Mouse (Mus musculus) liver, embryonic 11.5 days (tissue): Measurements from ENCODE around the gene Hoxc10. TPM values are rescaled to one million over a fixed set of nuclear protein-coding genes. Genes with fewer than 3 reads are reported as not detected.

Experiments used
- ATAC-seq: fragments of 200-750 bp; cut with Nextera tagmentation; replicated peaks from 2 replicates; pipeline ENCODE4 v1.8.0; 2017; ENCODE audit warnings: moderate number of reproducible peaks, mild to moderate bottlenecking, moderate TSS enrichment, moderate library complexity; ENCODE audit not compliant: low FRiP score
- DNase-seq: peaks from one replicate; pipeline ENCODE4 v3.0.0-alpha.2; 2017; ENCODE audit warnings: low spot score
- H3K27ac ChIP-seq: fragments of 300-500 bp; sonication (generic); 2 replicates; pipeline ENCODE4 v1.5.1; 2014; ENCODE audit warnings: mild to moderate bottlenecking, low read depth, low read length, control low read depth
- H3K27me3 ChIP-seq: fragments of 300-500 bp; sonication (generic); replicated peaks from 2 replicates; pipeline ENCODE4 v1.6.1; 2014; ENCODE audit warnings: low read length, mixed read lengths; ENCODE audit not compliant: control insufficient read depth, insufficient read depth
- H3K36me3 ChIP-seq: fragments of 300-500 bp; sonication (generic); 2 replicates; pipeline ENCODE4 v1.6.1; 2014; ENCODE audit warnings: mild to moderate bottlenecking, low read length, moderate library complexity, mixed read lengths; ENCODE audit not compliant: control insufficient read depth, insufficient read depth
- H3K4me1 ChIP-seq: fragments of 300-500 bp; sonication (generic); replicated peaks from 2 replicates; pipeline ENCODE4 v1.6.1; 2014; ENCODE audit warnings: low read length, mixed read lengths; ENCODE audit not compliant: control insufficient read depth, insufficient read depth
- H3K4me2 ChIP-seq: fragments of 300-500 bp; sonication (generic); 2 replicates; pipeline ENCODE4 v1.6.1; 2014; ENCODE audit warnings: mild to moderate bottlenecking, control low read depth, moderate library complexity
- H3K4me3 ChIP-seq: fragments of 300-500 bp; sonication (generic); 2 replicates; pipeline ENCODE4 v1.5.1; 2014; ENCODE audit warnings: low read depth, low read length, control low read depth
- H3K9ac ChIP-seq: fragments of 300-500 bp; sonication (generic); 2 replicates; pipeline ENCODE4 v1.6.1; 2014; ENCODE audit warnings: low read depth, low read length, control low read depth
- H3K9me3 ChIP-seq: fragments of 300-500 bp; sonication (generic); 2 replicates; pipeline ENCODE4 v1.6.1; 2016; ENCODE audit warnings: low read length, inconsistent platforms, mixed read lengths; ENCODE audit not compliant: control insufficient read depth
- WGBS: fragments of 180-500 bp; shearing (Covaris S2); extraction: QIAGEN DNeasy Blood & Tissue Kit; methylation state at CpG from one replicate; pipeline ENCODE4 v1.1.7; 2014; 5-methylcytosine and 5-hydroxymethylcytosine counted together
- polyA plus RNA-seq: library from polyadenylated mRNA; unstranded; fragments of >200 nt; fragmentation: Nextera tagmentation; extraction: Ambion mirVana; gene quantifications from 2 replicates; pipeline ENCODE4 v1.2.1, GENCODE M21; 2014

Hoxc10 gene
- polyA plus RNA-seq, 1 experiment from 2014 or later: 0.43 TPM

- no peak for DNase-seq
- no peak overlapping the region for H3K9ac ChIP-seq
- no peak for ATAC-seq
Observed at GRCm38 (mm10) chr15:102953561-102953960, 13.0 kb upstream of the Hoxc10 start.

GRCm38 (mm10) chr15:102954192-102955006 is 12.2 kb upstream of the Hoxc10 start, which contains the start of gene Hoxc11:
Hoxc11 (plus strand) TSS chr15:102954427.
- no peak within 1 kb of the TSS for H3K4me2 ChIP-seq
- DNase-seq (no peak), ATAC-seq (no peak)

More at GRCm38 (mm10) chr15:102953561-102953960, 13.0 kb upstream of the Hoxc10 start:
- WGBS: 7% methylated on average over 6 of the region's 6 CpGs
- no peak overlapping the region for H3K4me3 ChIP-seq
- no peaks in the 10 kb centered on the region for H3K9me3 ChIP-seq
- H3K36me3 ChIP-seq: no peaks in the 10 kb centered on the region
- H3K27me3 ChIP-seq: peaks cover 100% of the 10 kb centered on the region
- H3K27ac ChIP-seq: no peak overlapping the region
- no peaks in the 10 kb centered on the region for H3K4me1 ChIP-seq
- H3K4me2 ChIP-seq: no peak overlapping the region

GRCm38 (mm10) chr15:102955007-102955382 is 11.6 kb upstream of the Hoxc10 start:
- Histone ChIP-seq H3K4me3 (no peak overlapping the region), H3K4me2 (no peak overlapping the region), H3K4me1 (no peaks in the 10 kb centered on the region), H3K9ac (no peak overlapping the region), H3K36me3 (no peaks in the 10 kb centered on the region), H3K27ac (no peak overlapping the region), H3K9me3 (no peaks in the 10 kb centered on the region), H3K27me3 (peaks cover 99% of the 10 kb centered on the region)
- ATAC-seq (no peak), DNase-seq (no peak)
- WGBS: 1% methylated on average over 28 of the region's 28 CpGs

More at GRCm38 (mm10) chr15:102954192-102955006, 12.2 kb upstream of the Hoxc10 start, which contains the start of gene Hoxc11:
- Histone ChIP-seq H3K9me3 (no peaks in the 10 kb centered on the region), H3K27ac (no peak within 1 kb of the TSS), H3K27me3 (peaks cover 99% of the 10 kb centered on the region), H3K4me1 (no peaks in the 10 kb centered on the region), H3K36me3 (no peaks in the 10 kb centered on the region), H3K4me3 (no peak within 1 kb of the TSS), H3K9ac (no peak within 1 kb of the TSS)
- 2% methylated on average over 57 of the region's 57 CpGs for WGBS

GRCm38 (mm10) chr15:102955833-102956640 is 10.6 kb upstream of the Hoxc10 start:
- 1% methylated on average over 40 of the region's 40 CpGs for WGBS
- H3K9ac ChIP-seq: no peak overlapping the region
- ATAC-seq (no peak), DNase-seq (no peak)
- H3K4me3 ChIP-seq: no peak overlapping the region
- no peak overlapping the region for H3K27ac ChIP-seq
- H3K9me3 ChIP-seq: no peaks in the 10 kb centered on the region
- H3K4me1 ChIP-seq: no peaks in the 10 kb centered on the region
- peaks cover 99% of the 10 kb centered on the region for H3K27me3 ChIP-seq
- no peaks in the 10 kb centered on the region for H3K36me3 ChIP-seq
- no peak overlapping the region for H3K4me2 ChIP-seq

- Histone ChIP-seq H3K4me3 (no peak overlapping the region), H3K27me3 (peaks cover 99% of the 10 kb centered on the region), H3K4me2 (no peak overlapping the region), H3K4me1 (no peaks in the 10 kb centered on the region), H3K27ac (no peak overlapping the region), H3K9me3 (no peaks in the 10 kb centered on the region), H3K36me3 (no peaks in the 10 kb centered on the region), H3K9ac (no peak overlapping the region)
- ATAC-seq (no peak), DNase-seq (no peak)
- 2% methylated on average over 12 of the region's 12 CpGs for WGBS
Observed at GRCm38 (mm10) chr15:102956906-102957305, 9.7 kb upstream of the Hoxc10 start.

GRCm38 (mm10) chr15:102959663-102960191 is 6.9 kb upstream of the Hoxc10 start:
- DNase-seq (no peak), ATAC-seq (no peak)
- WGBS: 2% methylated on average over 13 of the region's 13 CpGs
- H3K4me3 ChIP-seq: no peak overlapping the region
- peaks cover 98% of the 10 kb centered on the region for H3K27me3 ChIP-seq
- no peaks in the 10 kb centered on the region for H3K9me3 ChIP-seq
- no peaks in the 10 kb centered on the region for H3K36me3 ChIP-seq
- H3K9ac ChIP-seq: no peak overlapping the region
- H3K27ac ChIP-seq: no peak overlapping the region
- no peaks in the 10 kb centered on the region for H3K4me1 ChIP-seq
- H3K4me2 ChIP-seq: no peak overlapping the region

GRCm38 (mm10) chr15:102961728-102962127 is 4.9 kb upstream of the Hoxc10 start:
- ATAC-seq: no peak
- Histone ChIP-seq H3K9ac (no peak overlapping the region), H3K27ac (no peak overlapping the region), H3K4me3 (no peak overlapping the region), H3K9me3 (no peaks in the 10 kb centered on the region), H3K4me2 (no peak overlapping the region), H3K27me3 (peaks cover 98% of the 10 kb centered on the region), H3K36me3 (no peaks in the 10 kb centered on the region), H3K4me1 (peaks cover 3% of the 10 kb centered on the region; the same call in 1 of the 2 replicates)
- DNase-seq: no peak
- WGBS: 5% methylated on average over 6 of the region's 6 CpGs

GRCm38 (mm10) chr15:102962492-102962891 is 4.1 kb upstream of the Hoxc10 start:
- H3K9me3 ChIP-seq: no peaks in the 10 kb centered on the region
- ATAC-seq (no peak), DNase-seq (no peak)
- H3K9ac ChIP-seq: no peak overlapping the region
- H3K4me2 ChIP-seq: no peak overlapping the region
- H3K27me3 ChIP-seq: peaks cover 98% of the 10 kb centered on the region
- WGBS: 4% methylated on average over 13 of the region's 13 CpGs
- no peaks in the 10 kb centered on the region for H3K36me3 ChIP-seq
- peaks cover 3% of the 10 kb centered on the region; the same call in 1 of the 2 replicates for H3K4me1 ChIP-seq
- H3K4me3 ChIP-seq: no peak overlapping the region
- no peak overlapping the region for H3K27ac ChIP-seq
